ENCODE assay signal across 12 mouse cellular contexts in genomic region chr10:13667166-13667696, GRCm38 (mm10).
A peak's percentile ranks its signal among the peaks of the same experiment; 100 is the strongest.
DNase-seq lines count a peak whose midpoint lies in the region; ATAC-seq and TF ChIP-seq lines count a peak whose summit lies in the region.
"Had no signal": no experiment of that assay in that cellular context is flagged by ENCODE, and none has a peak within 500 bp of the region (broad histone marks: within the 10 kb centered on the region; RNA-seq: fewer than 3 reads in every experiment).

No protein-coding gene starts in this region.

- TF ChIP-seq CTCF in lung, postnatal 0 days (IDR thresholded peaks at IDR 0.05), result no peak

- no peaks in the 10 kb centered on the region for H3K4me1 ChIP-seq in lung, postnatal 0 days (ENCODE audit: insufficient read depth, low read depth, low read length)
- H3K4me1 ChIP-seq: embryonic facial prominence, embryonic 15.5 days had no signal

- no peak for TF ChIP-seq EP300 in lung, postnatal 0 days (IDR thresholded peaks at IDR 0.05)

- DNase-seq in lung, postnatal 0 days (ENCODE audit: low spot score), result peak; percentile 28
- DNase-seq in lung, postnatal 4 days, result no peak
- DNase-seq in gastrocnemius, adult 8-10 months (ENCODE audit: low spot score in 2 of 2), result peak; percentile 28 to 30
- peak; percentile 8 for DNase-seq in kidney, adult 18-20 months
- DNase-seq in lung, postnatal 36 days, result peak; percentile 16
- no peak for DNase-seq in thymus, postnatal 25 days
- DNase-seq in layer of hippocampus, postnatal 10 days (ENCODE audit: low spot score in 2 of 2), result no peak
- no peak for DNase-seq in thymus, postnatal 4 days
- DNase-seq: cerebellum, adult 8-10 months; left cerebral cortex, postnatal 4 days had no signal

- no peak overlapping the region for H3K4me3 ChIP-seq in lung, postnatal 0 days (ENCODE audit: low read depth, low read length)
- H3K4me3 ChIP-seq: embryonic facial prominence, embryonic 15.5 days; heart, embryonic 13.5 days had no signal

- no peaks in the 10 kb centered on the region for H3K27me3 ChIP-seq in lung, postnatal 0 days (replicated peaks; ENCODE audit: insufficient read depth, low read length)
- H3K27me3 ChIP-seq: embryonic facial prominence, embryonic 15.5 days; heart, embryonic 13.5 days had no signal

- 78% methylated on average over 10 of the region's 10 CpGs for WGBS in lung, postnatal 0 days

- H3K27ac ChIP-seq in lung, postnatal 0 days (ENCODE audit: low read length), result no peak overlapping the region
- H3K27ac ChIP-seq: embryonic facial prominence, embryonic 15.5 days; heart, embryonic 13.5 days had no signal

- no peaks in the 10 kb centered on the region for H3K36me3 ChIP-seq in lung, postnatal 0 days (ENCODE audit: insufficient read depth, low read length)
- H3K36me3 ChIP-seq: embryonic facial prominence, embryonic 15.5 days; heart, embryonic 13.5 days had no signal

- H3K4me2 ChIP-seq in lung, postnatal 0 days (replicated peaks; ENCODE audit: low read depth, low read length), result no peak overlapping the region
- H3K4me2 ChIP-seq: embryonic facial prominence, embryonic 15.5 days; heart, embryonic 13.5 days had no signal

- ATAC-seq in lung, postnatal 0 days, result no peak

- no peak overlapping the region for H3K9ac ChIP-seq in lung, postnatal 0 days (replicated peaks; ENCODE audit: low read depth)
- H3K9ac ChIP-seq: embryonic facial prominence, embryonic 15.5 days; heart, embryonic 13.5 days had no signal

- H3K9me3 ChIP-seq in lung, postnatal 0 days (ENCODE audit: low read length), result no peaks in the 10 kb centered on the region
- H3K9me3 ChIP-seq: embryonic facial prominence, embryonic 15.5 days; heart, embryonic 13.5 days had no signal

Comparison
In these comparisons a context has a peak if more than half of its experiments do, and no peak if none do; other contexts are left out.
1. DNase-seq: peak in lung, postnatal 0 days (single experiment), gastrocnemius, adult 8-10 months (2 of 2), kidney, adult 18-20 months (single experiment) and lung, postnatal 36 days (single experiment); none in lung, postnatal 4 days (0 of 2), thymus, postnatal 25 days (single experiment), layer of hippocampus, postnatal 10 days (0 of 2) and thymus, postnatal 4 days (single experiment).